Comparison of ENCODE assay signal across 8 mouse cellular contexts in genomic region chr7:25077414-25077755, GRCm38 (mm10). TPM values are rescaled to one million over a fixed set of nuclear protein-coding genes. Genes with fewer than 3 reads are reported as not detected.
DNase-seq lines count a peak whose midpoint lies in the region; ATAC-seq and TF ChIP-seq lines count a peak whose summit lies in the region.

No protein-coding gene starts in this region.

- no peak for TF ChIP-seq CTCF in cerebellum, adult 2 months (IDR thresholded peaks at IDR 0.05; ENCODE audit: borderline replicate concordance, insufficient read depth, low read depth, low read length)

- 1% methylated on average over 33 of the region's 33 CpGs for WGBS in cerebellum, adult 2 months
- under 1% methylated on average over 33 of the region's 33 CpGs for WGBS in limb, embryonic 12.5 days
- 0% methylated on average over 33 of the region's 33 CpGs for WGBS in stomach, embryonic 14.5 days

- H3K36me3 ChIP-seq in limb, embryonic 12.5 days: peaks cover 36% of the 10 kb centered on the region
- H3K36me3 ChIP-seq in stomach, embryonic 14.5 days (ENCODE audit: control insufficient read depth, insufficient read depth, low read length): peaks cover 31% of the 10 kb centered on the region

- ATAC-seq in limb, embryonic 12.5 days (ENCODE audit: insufficient number of reproducible peaks, insufficient read depth, low FRiP score, low TSS enrichment, low read depth): peak; percentile 50
- ATAC-seq in stomach, embryonic 14.5 days (ENCODE audit: insufficient number of reproducible peaks, insufficient read depth, low FRiP score, low read depth): peak; percentile 29; the same call in 1 of the 2 replicates

- H3K9me3 ChIP-seq in limb, embryonic 12.5 days: no peaks in the 10 kb centered on the region
- H3K9me3 ChIP-seq in stomach, embryonic 14.5 days (ENCODE audit: control insufficient read depth, low read depth, low read length): no peaks in the 10 kb centered on the region

- no peak for TF ChIP-seq POLR2A in cerebellum, adult 2 months (IDR thresholded peaks at IDR 0.05; ENCODE audit: borderline replicate concordance, insufficient read depth, low read length)

- no peak for DNase-seq in cerebellum, adult 2 months
- no peak for DNase-seq in cerebellum, postnatal 4 days (ENCODE audit: low spot score in 2 of 2)
- peak; percentile 37 for DNase-seq in ovary, adult 18-20 months (ENCODE audit: low spot score)
- no peak for DNase-seq in ovary, postnatal 36 days (ENCODE audit: low spot score)
- no peak for DNase-seq in frontal cortex, postnatal 36 days (ENCODE audit: low spot score in 2 of 2)
- no peak for DNase-seq in gastrocnemius, postnatal 36 days

- peak overlapping the region; percentile 92 for H3K9ac ChIP-seq in limb, embryonic 12.5 days (replicated peaks)
- peak overlapping the region; percentile 97 for H3K9ac ChIP-seq in stomach, embryonic 14.5 days (replicated peaks; ENCODE audit: low read depth, low read length)

- intact Hi-C loops in gastrocnemius, postnatal 36 days (cut with DNase I): loop anchor here (5.0 to 10.0 kb wide), 3 partner anchors 173 to 255 kb away; partner anchors contain the start of genes Arhgef1 and Megf8

- H3K27me3 ChIP-seq in cerebellum, adult 2 months (ENCODE audit: control insufficient read depth, insufficient read depth, low read length): no peaks in the 10 kb centered on the region
- no peaks in the 10 kb centered on the region for H3K27me3 ChIP-seq in limb, embryonic 12.5 days
- no peaks in the 10 kb centered on the region for H3K27me3 ChIP-seq in stomach, embryonic 14.5 days (ENCODE audit: control insufficient read depth, insufficient read depth, low read length)

- H3K4me3 ChIP-seq in cerebellum, adult 2 months (replicated peaks; ENCODE audit: insufficient read depth, low read depth, low read length): peak overlapping the region; percentile 88
- H3K4me3 ChIP-seq in limb, embryonic 12.5 days (replicated peaks): peak overlapping the region; percentile 90
- H3K4me3 ChIP-seq in stomach, embryonic 14.5 days (ENCODE audit: low read depth, low read length): peak overlapping the region; percentile 80

- peaks cover 18% of the 10 kb centered on the region for H3K4me1 ChIP-seq in cerebellum, adult 2 months (ENCODE audit: control insufficient read depth, insufficient read depth, low read length)
- peaks cover 32% of the 10 kb centered on the region for H3K4me1 ChIP-seq in limb, embryonic 12.5 days (replicated peaks)
- H3K4me1 ChIP-seq in stomach, embryonic 14.5 days (ENCODE audit: control insufficient read depth, insufficient read depth, low read length): peaks cover 22% of the 10 kb centered on the region

- H3K27ac ChIP-seq in cerebellum, adult 2 months (ENCODE audit: insufficient read depth, low read length): peak overlapping the region; percentile 55
- peak overlapping the region; percentile 97 for H3K27ac ChIP-seq in limb, embryonic 12.5 days
- H3K27ac ChIP-seq in stomach, embryonic 14.5 days (ENCODE audit: low read length): peak overlapping the region; percentile 97

- H3K4me2 ChIP-seq in limb, embryonic 12.5 days: peak overlapping the region; percentile 80
- H3K4me2 ChIP-seq in stomach, embryonic 14.5 days (replicated peaks; ENCODE audit: low read depth, low read length): peak overlapping the region; percentile 84

RNA-seq across cellular contexts. Expression of gene Zfp574, which starts 5.0 kb away (rescaled TPM):
- 44.3 and 45.7 TPM in 2 replicates for polyA plus RNA-seq in cerebellum, adult 2 months (2012; rRNA removed)
- polyA plus RNA-seq in limb, embryonic 12.5 days (2016; fragmentation: Nextera tagmentation; extraction: Ambion mirVana): 39.5 and 40.9 TPM in 2 replicates
- polyA plus RNA-seq in stomach, embryonic 14.5 days (2014; fragmentation: Nextera tagmentation; extraction: Ambion mirVana): 25.9 and 27.9 TPM in 2 replicates
- 1 to 10 TPM; 6.0 to 8.0 TPM for total RNA-seq in gastrocnemius, postnatal 36 days (2021)

RNA-seq across cellular contexts. Expression of gene Grik5, which starts 5.2 kb away (rescaled TPM):
- 74.6 and 77.4 TPM in 2 replicates for polyA plus RNA-seq in cerebellum, adult 2 months (2012; rRNA removed)
- polyA plus RNA-seq in limb, embryonic 12.5 days (2016; fragmentation: Nextera tagmentation; extraction: Ambion mirVana): 12.4 and 15.0 TPM in 2 replicates
- 12.3 and 13.0 TPM in 2 replicates for polyA plus RNA-seq in stomach, embryonic 14.5 days (2014; fragmentation: Nextera tagmentation; extraction: Ambion mirVana)
- 1 to 10 TPM; 2.6 to 3.2 TPM for total RNA-seq in gastrocnemius, postnatal 36 days (2021)
